Mouse (Mus musculus) myocyte (in vitro differentiated cells): Measurements from ENCODE around the gene Ormdl2.

Experiments used
- CEBPB ChIP-seq: IDR thresholded peaks from 2 replicates; pipeline ENCODE4 v1.6.1; 2011; ENCODE audit warnings: mild to moderate bottlenecking, moderate library complexity; ENCODE audit not compliant: poor library complexity, insufficient read depth, severe bottlenecking
- E2F4 ChIP-seq: IDR thresholded peaks from one replicate; pipeline ENCODE4 v1.6.1; 2011; ENCODE audit warnings: mild to moderate bottlenecking, control low read depth, moderate library complexity; ENCODE audit not compliant: insufficient read depth
- MAX ChIP-seq: IDR thresholded peaks from one replicate; pipeline ENCODE4 v1.6.1; 2011; ENCODE audit warnings: low read depth, mild to moderate bottlenecking, control low read depth
- MYOD1 ChIP-seq, 3 experiments: IDR thresholded peaks; one replicate each; pipeline ENCODE4 v1.6.1; 2011; ENCODE audit warnings: control low read depth in 2 of 3, low read depth in 2 of 3, mild to moderate bottlenecking in 2 of 3, moderate library complexity in 1 of 3; ENCODE audit not compliant: insufficient read length in 2 of 3, control insufficient read depth in 1 of 3
- MYOG ChIP-seq, 3 experiments: IDR thresholded peaks; one replicate each; pipeline ENCODE4 v1.6.1; 2011; ENCODE audit warnings: control low read depth in 2 of 3, low read depth in 2 of 3, mild to moderate bottlenecking in 2 of 3; ENCODE audit not compliant: insufficient read length in 2 of 3, control insufficient read depth in 1 of 3, insufficient read depth in 1 of 3
- POLR2A ChIP-seq: IDR thresholded peaks from one replicate; pipeline ENCODE4 v1.6.1; 2011; ENCODE audit warnings: low read depth, mild to moderate bottlenecking, control low read depth, moderate library complexity; ENCODE audit not compliant: insufficient read length
- TCF12 ChIP-seq: IDR thresholded peaks from one replicate; pipeline ENCODE4 v1.6.1; 2011; ENCODE audit warnings: mild to moderate bottlenecking, control low read depth; ENCODE audit not compliant: poor library complexity, insufficient read depth, severe bottlenecking
- USF1 ChIP-seq: IDR thresholded peaks from one replicate; pipeline ENCODE4 v1.6.1; 2011; ENCODE audit warnings: low read depth, mild to moderate bottlenecking, control low read depth, moderate library complexity

GRCm38 (mm10) chr10:128866042-128866441 lies 44.6 kb upstream of the Ormdl2 start:
- TF ChIP-seq POLR2A (no peak), USF1 (no peak), E2F4 (no peak), MAX (no peak), MYOD1 (IDR thresholded peaks at IDR 0.05; ENCODE audit: control insufficient read depth in 1 of 3, insufficient read length in 2 of 3, low read depth in 2 of 3) (no peak), TCF12 (no peak), MYOG (IDR thresholded peaks at IDR 0.05; ENCODE audit: control insufficient read depth in 1 of 3, insufficient read depth in 1 of 3, insufficient read length in 2 of 3, low read depth in 2 of 3) (no peak), CEBPB (no peak)
